Mouse (Mus musculus) heart, postnatal 14 days (tissue): ENCODE results near the gene Atg4d. TPM values are rescaled to one million over a fixed set of nuclear protein-coding genes. Genes with fewer than 3 reads are reported as not detected.
"Not testable (repeated sequence)": the region's sequence is repeated elsewhere in the genome, so short reads cannot be mapped to it uniquely, and the experiment has no call there.

Source experiments
- DNase-seq, 2 experiments: peaks; one replicate each; pipeline ENCODE4 v3.0.0; 2021 to 2022
- intact Hi-C: fragments of 180-260 bp; cut with DNase I; formaldehyde crosslinking; loops from one replicate; pipeline ENCODE4 v1.15.1; 2025
- long read RNA-seq, 2 experiments: library from polyadenylated mRNA; stranded (forward); transcript quantifications; one replicate each; pipeline ENCODE4 v2.0.0; 2021
- total RNA-seq, 2 experiments: library from RNA; stranded (reverse); gene quantifications; 2 replicates each; pipeline ENCODE4 v1.2.3; 2021

The Atg4d gene
- 10 to 100 TPM; 73.3 to 85.0 TPM for total RNA-seq
- long read RNA-seq, experiment 1, full-length matches to known transcripts, result 251 of 290 reads
- long read RNA-seq, experiment 1, partial matches to known transcripts, result 10 of 290 reads
- long read RNA-seq, experiment 1, other reads (novel, unspliced or antisense), result 29 of 290 reads
- long read RNA-seq, experiment 2, full-length matches to known transcripts, result 191 of 226 reads
- long read RNA-seq, experiment 2, partial matches to known transcripts, result 15 of 226 reads
- long read RNA-seq, experiment 2, other reads (novel, unspliced or antisense), result 20 of 226 reads

DNA sequence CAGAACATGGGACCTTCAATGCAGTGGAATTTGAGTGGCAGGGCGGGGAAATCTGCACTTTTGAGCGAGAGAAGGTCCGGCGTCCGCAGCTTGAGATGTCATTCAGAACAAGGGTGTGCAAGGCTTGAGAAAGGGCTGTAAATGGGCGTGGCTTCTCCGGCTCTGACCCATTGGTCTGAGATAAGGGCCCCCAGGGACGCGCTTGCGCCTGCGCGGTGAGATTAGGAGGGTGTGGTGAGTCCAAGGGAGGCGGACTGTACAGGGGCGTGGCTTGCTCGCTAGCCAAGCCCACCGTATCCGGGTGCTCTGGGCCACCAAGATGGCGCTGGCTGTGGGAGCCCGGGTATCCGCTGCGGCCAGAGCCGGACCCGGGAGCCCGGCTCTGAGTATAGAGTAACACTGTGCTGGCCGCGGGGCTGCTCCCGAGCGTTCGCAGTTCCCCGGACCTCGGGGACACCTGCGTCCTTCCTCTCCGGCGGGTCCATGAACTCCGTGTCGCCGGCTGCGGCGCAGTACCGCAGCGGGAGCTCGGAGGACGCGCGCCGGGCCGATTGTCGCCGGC is at the start of gene Atg4d:
Atg4d (plus strand) TSS at position 294 of the 562 bp plus-strand sequence.
- intact Hi-C loops, result no loop called here
- peak; percentile 99 for DNase-seq

DNA sequence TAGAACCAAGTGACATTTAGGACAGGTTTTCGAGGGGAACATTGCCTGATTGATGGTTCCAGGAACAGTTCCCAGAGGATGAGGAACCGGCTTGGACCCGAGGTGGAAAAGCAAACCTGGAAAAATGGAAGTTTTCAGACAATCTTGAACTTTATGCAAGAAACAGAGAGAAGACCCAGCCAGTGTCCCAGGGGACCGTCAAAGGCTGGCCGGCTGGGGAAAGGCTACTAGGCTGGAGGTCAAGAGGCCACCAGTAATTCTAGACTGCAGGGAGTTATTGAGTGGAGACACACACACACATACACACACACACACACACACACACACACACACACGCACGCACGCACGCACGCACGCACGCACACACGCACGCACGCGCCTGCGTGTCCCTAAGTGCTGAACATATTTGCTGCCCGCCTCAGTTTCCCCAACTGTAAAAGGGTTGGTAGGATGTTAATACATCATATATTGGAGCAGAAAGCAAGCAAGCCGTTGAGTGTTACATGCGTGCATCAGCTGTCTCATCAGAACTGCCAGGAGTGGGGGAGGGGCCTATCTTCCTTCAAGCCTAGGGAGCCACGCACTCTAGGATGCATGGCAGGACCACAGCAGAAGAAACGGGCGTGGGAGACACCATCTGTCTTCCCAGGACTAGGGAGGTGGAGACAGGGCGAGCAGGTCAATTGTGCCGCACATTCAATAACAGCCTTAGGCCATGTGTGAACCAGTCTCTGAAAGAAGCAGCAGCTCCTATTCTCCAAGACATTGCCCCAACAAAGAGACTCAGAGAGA is 48.8 kb upstream of the Atg4d start:
- intact Hi-C loops, result no loop called here
- DNase-seq, result no peak

DNA sequence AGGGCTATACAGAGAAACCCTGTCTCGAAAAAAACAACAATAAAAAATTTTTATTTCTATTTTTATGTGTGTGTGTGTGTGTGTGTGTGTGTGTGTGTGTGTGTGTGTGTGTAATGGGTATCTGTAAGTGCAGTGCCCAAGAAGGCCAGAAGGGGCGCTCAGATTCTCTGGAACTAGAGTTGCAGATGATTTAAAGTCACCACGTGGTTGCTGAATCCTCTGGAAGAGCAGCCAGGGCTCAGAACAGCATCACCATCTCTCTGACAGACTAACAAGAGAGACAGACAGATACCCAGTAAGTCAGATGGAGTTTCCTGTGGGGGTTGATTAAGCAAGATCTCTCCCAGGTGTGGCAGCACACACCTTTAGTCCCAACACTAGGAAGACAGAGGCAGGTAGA is 45.3 kb upstream of the Atg4d start:
- DNase-seq, result no peak
- intact Hi-C loops, result loop anchor here (5.0 kb wide), 1 partner anchor 137 kb away; no protein-coding TSS in a partner anchor

DNA sequence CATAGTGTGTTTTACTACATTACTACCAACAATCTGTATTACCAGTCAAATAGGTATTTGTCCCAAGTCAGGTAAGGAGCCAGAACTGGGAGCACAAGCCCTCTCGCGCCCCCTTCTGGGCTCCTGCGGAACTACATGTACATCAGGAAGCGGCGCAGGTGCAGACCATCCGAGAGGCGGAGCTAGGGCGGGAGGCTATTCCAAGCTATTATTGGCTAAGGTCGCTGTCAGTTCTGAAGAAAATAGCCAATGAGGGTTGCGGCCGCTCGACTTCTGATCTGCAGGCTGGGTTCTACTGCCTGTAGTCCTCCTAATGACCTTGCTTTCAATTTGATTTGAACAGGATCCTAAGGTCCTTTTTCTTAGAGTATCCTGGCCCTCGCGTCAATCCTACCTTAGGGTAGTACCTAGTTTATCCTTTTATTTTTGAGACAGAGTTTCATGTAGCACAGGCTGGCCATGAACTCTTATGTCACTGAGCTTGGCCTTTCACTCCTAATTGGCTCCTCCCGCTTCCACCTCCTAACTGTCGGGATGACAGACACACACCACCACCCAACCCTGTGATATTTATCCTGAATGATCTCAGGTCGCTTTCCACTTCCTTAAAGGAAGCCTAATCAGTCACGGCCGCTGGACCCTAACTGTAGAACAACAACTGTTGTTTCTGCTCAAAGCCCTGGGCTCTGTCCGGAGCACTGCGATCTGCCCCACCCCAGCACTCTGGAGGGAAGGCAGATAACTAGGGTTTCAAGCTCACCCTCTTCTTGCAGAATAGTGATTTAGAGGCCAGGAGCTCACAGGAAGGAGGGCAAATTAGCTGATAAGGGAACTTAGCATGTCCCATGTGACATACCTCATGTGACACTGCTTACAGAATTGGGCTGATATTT is 44.4 kb upstream of the Atg4d start:
- intact Hi-C loops, result loop anchor here (5.0 kb wide), 1 partner anchor 137 kb away; no protein-coding TSS in a partner anchor
- peak; percentile 88 to 91 for DNase-seq

DNA sequence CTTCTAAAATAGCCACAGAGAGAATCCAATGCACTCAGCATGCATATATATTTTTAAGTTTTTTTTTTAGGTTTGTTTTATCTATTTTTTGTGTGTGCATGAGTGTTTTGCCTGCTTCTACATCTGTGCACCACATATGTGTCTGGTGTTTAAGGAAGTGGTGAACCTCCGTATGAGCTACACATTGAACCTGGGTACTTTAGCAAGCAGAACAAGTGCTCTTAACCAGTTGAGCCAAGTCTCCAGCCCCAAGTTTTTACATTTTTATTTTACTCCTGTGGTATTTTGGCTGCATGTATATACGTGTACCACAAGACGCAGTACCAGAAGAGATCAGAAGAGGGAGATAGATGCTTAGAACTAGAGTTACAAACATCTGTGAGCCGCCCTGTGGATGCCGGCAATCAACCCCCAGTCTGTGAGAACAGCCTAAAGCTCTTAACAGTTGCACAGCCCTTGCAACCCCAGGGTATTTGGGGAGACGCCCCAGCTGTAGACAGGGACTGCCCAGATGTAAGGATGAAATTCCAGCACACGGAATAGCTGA is 43.6 kb upstream of the Atg4d start:
- peak in 1 of 2 experiments; percentile 30 for DNase-seq
- intact Hi-C loops, result loop anchor here (5.0 kb wide), 1 partner anchor 136 kb away; no protein-coding TSS in a partner anchor

DNA sequence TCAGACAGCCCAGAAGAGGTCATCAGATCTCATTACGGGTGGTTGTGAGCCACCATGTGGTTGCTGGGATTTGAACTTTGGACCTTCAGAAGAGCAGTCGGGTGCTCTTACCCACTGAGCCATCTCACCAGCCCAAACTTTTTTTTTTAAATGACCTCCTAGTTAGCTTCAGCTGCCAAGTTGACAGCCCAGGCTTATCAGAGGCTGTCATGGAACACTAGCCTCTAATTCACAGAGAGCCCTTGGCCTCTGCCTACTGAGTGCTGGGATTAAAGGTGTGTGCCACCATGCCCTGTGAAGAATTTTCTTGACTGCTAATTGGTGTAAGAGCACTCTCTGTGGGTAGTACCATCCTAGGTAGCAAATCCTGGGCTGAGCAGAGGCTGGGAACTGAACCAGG is 41.6 kb upstream of the Atg4d start:
- intact Hi-C loops, result loop anchor here (5.0 kb wide), 1 partner anchor 134 kb away; no protein-coding TSS in a partner anchor
- not testable (repeated sequence) for DNase-seq

DNA sequence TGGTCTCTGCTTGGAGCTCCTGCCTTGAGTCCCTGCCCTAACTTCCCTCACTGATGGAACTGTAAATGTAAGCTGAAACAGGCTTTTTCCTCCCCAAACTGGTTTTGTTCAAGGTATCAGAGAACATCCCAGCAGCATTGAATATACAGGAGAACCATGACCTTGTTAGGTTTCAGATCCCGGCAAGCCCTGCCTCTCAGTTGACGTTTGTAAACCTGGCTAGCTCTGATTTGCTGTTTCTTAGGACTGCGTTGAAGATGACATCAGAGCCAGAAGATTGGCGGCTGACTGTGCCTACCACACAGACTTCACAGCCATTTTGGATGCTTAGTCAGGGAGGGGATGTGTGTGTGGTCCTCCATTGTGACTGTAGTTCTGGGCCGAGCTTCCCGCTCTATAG is 41.2 kb upstream of the Atg4d start:
- no peak for DNase-seq
- intact Hi-C loops, result loop anchor here (5.0 kb wide), 1 partner anchor 133 kb away; no protein-coding TSS in a partner anchor

DNA sequence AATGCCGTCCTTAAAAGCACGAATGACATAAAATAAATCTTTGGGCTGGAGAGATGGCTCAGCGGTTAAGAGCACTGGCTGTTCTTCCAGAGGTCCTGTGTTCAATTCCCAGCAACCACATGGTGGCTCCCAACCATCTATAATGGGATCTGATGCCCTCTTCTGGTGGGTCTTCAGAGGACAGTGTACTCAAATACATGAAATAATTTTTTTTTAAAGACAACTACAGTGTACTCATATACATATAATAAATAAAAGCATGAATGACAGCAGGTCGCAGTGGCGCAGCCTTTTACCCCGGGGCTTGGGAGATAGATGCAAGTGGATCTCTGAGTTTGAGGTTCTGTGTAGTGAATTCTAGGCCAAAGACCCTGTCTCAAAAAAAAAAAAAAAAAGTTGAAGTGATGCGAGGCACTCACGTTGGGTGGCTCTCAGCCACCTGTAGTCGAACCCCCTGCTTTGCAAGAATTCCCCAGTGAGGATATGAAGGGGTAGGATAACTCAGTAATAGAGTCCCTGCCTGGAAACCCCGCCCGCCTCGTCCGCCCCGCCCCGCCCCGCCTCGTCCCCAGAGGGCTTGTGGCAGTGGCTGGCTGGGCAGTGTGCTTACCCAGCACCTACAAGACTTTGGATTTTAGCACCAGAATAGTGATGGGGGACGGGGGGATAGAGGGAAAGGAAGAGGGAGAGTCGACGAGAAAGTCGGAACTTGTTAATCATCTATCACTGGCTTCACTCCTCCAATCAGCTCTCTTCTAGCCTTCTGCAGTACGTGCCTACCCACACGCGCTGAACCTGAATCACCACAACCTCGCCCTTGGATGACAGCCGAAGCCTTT is 40.3 kb upstream of the Atg4d start:
- intact Hi-C loops, result loop anchor here (5.0 kb wide), 1 partner anchor 133 kb away; no protein-coding TSS in a partner anchor
- DNase-seq, result no peak

DNA sequence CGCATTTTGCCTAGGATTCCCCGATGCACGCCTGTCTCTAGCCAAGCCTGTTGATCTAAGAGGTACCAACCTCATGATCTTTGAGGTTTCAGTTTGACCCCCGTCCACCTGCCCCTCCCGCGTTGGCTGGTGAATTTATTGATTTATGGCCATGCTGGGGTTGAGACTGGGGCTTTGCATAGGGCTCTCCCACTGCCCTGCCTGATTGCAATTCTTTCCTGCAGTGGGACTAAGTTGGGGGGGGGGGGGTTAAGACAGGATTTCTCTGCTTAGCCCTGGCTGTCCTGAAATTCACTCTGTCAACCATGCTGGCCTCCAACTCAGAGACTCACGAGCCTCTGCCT is 39.7 kb upstream of the Atg4d start:
- DNase-seq, result peak in 1 of 2 experiments; percentile 26
- intact Hi-C loops, result no loop called here

DNA sequence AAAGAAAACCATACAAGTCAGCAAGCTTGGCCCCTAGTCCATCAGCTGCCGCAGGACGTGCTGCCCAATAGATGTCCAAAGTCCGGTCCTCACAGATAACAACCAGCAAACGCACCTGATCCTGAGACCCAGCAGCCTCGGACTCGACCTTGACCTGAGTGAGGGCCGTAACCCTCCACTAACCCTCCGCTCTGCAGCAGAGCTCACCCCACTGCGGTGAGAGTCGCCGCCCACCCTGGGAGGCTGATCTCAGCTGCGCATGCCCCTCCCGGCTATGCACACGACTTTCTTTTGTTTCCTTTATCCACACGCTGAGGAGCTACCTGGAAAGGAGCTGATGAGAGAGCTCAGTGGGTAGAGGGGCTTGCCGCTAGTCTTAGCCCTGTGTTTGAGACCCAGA is 37.8 kb upstream of the Atg4d start:
- no peak for DNase-seq
- intact Hi-C loops, result no loop called here

DNA sequence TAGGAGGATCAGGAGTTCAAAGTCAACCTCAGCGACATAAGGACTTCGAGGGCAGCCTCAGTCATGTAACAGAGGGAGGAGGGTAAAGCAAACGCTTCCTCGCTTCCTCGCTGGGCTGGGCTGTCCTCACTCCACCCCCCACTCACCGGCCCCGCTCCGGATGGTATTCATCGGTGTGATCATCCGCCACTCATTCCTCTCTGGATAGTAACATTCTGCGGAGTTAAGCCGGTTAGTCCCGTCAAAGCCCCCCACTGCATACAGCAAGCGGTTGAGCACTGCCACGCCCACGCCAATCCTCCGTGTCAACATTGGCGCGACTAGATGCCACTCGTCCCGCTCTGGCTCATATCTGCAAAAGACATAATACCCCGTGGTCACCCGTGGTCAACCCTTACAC is 33.5 kb upstream of the Atg4d start:
- no peak for DNase-seq
- intact Hi-C loops, result no loop called here

DNA sequence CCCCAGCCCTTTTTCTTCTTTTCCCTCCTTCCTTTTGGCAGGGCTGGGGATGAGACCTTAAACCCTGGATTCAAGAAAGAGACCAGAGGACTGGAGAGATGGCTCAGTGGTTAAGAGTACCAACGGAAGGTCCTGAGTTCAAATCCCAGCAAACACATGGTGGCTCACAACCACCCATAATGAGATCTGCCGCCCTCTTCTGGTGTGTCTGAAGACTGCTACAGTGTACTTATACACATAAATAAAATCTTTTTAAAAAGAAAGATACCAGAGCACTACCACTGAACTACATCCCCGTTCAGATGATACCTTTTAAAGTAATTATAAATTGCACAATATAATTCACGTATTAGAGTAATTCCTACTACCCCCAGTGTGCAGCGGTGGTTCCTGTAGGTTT is 32.2 kb upstream of the Atg4d start:
- DNase-seq, result no peak
- intact Hi-C loops, result no loop called here

DNA sequence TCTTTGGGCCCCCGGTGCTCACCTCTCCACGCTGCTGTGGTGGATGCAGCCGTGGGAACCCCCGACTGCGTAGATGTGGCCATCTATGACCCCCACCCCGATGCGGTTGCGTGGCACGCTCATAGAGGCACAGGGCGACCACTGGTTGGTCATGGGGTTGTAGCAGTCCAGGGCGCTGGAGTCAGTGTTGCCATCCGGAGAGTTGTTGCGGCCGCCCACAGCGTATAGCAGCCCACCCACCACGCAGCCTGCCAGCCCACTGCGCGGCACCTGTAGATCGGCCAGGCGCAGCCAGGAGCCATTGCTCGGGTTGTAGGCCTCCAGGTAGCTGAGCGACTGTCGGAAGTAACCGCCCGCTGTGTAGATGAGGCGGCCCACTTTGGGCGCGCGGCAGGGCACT is 31.7 kb upstream of the Atg4d start:
- no peak for DNase-seq
- intact Hi-C loops, result no loop called here

DNA sequence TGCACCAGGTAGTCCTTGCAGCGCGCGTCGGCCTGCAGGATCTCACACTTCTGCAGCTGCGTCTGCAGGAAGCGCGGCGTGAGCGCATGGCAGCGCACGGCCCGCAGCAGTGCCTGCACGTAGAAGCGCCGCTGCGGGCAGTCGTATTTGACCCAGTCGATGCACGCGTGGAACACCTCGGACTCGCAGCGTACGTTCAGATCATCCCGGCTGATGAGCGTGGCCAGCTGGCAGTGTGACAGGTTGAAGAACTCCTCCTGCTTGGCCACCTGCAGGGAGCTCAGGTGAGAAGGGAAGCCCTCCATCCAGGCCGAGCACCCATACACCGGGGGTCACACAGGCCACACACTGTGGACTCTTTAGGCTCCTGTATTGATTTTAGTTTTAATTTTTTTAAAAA is 31.3 kb upstream of the Atg4d start:
- DNase-seq, result no peak
- intact Hi-C loops, result no loop called here

DNA sequence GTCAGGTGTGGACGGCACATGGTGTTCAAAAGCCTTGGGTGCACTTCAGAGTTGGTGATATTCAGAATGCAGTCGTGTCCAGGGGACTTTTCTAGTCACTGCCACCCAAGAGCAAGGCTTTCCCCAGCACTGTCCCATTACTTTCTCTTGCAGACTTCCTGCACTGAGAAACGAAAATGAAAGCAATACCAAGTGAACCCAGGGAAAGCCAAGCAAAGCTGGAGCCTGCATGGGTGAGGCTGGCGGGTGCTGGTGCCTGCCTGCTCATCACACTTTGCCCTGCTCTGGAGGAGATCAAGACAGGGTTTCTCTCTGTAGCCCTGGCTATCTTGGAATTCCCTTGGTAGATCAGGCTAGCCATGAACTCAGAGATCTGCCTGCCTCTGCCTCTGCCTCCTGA is 29.8 kb upstream of the Atg4d start:
- intact Hi-C loops, result loop anchor here (5.0 kb wide), 2 partner anchors 42 to 122 kb away; no protein-coding TSS in a partner anchor
- no peak for DNase-seq

DNA sequence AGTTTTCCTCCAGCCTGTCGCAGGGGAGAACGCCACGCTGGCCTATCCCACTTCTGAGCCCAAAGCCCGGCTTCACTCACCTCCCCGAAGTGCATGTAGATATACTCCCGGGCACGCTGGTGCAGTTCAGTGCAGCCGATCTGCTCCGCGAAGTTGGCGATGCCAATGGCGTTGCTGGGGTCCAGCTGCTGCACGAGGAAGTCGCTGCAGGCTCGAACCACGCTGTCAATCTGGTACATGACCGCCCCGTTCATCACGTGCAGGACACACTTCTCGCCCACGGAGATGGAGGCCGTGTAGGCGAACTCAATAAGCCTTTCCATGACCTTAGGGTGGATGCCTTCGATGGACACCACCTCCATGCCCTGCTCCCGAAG is 28.1 kb upstream of the Atg4d start:
- DNase-seq, result no peak
- intact Hi-C loops, result loop anchor here (5.0 kb wide), 2 partner anchors 40 to 120 kb away; no protein-coding TSS in a partner anchor

DNA sequence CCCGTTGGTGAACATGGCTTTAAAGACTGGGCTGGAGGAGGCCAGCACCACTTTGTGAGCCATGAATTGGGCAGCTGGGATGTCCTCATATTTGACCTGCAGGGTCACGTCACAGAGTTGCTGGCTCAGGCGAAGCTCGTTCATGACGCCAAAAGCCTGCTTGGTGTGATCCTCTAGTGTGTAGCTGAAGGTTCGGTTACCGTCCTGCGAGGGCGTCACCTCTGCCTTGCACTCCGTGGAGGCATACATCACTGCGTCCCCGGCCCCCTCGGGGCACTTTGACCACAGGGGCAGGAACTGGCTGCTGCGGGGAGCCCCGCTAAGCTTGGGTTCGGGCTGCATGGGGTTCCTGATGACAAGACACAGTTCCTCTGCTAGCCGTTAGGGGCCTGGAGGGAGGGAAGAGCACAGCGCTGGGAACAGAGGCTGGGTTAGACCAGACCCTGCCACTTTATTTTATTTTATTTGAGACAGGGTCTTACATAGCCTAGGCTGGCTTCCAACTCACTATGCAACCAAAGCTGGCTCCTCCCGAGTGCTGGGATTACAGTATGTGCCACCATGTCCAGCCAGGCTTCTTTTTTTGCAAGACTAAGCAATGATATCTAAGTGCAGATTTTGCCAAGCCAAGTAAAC is 27.6 kb upstream of the Atg4d start:
- peak; percentile 41 to 48 for DNase-seq
- intact Hi-C loops, result loop anchor here (5.0 kb wide), 2 partner anchors 40 to 120 kb away; no protein-coding TSS in a partner anchor

DNA sequence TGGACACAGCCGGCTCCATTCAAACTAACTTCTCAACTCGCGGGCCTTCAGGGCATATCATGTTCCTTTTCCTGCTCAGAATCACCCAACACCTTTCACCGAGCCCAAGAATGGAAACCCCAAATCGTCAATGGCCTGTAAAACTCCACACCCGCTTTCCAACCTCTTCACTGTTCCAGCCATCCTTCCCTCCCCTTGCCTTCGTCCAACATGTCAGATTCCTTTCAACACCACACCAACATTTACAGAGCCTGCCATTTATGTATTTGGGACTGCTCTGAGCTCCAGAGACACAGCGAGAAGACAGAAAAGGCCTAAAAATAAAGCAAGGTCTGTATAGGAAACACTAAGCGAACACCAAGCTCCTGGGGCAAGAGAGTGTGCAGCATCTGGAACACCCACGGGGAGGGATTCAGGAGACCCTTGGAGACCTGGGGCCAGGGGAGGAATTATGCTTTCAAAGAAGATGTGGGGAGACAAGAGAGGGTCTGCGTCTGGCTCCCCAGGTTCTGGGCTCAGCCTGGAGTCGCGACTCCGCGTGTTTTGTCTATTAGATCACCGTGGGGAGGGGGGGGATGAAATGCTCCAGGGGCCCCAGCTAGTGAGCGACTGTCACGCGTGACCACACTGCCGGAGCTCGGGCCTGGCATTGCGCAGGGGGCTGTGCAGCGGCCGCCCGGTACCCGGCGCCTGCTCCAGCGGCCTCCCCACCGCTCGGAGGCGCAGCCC is 26.9 kb upstream of the Atg4d start:
- intact Hi-C loops, result loop anchor here (5.0 kb wide), 2 partner anchors 39 to 119 kb away; no protein-coding TSS in a partner anchor
- no peak for DNase-seq
